Mouse (Mus musculus) heart, adult 2 months (tissue): ENCODE measurements at regions not wholly inside any gene's neighbourhood (a gene's known extent, or its start where the extent isn't known, plus 50 kb on each side); places are given as distances from the start of the nearest gene placed in this dataset.

Experiments used
- CTCF ChIP-seq: fragments of 200-600 bp; IDR thresholded peaks from 2 replicates; pipeline ENCODE4 v1.8.1; 2022; ENCODE audit warnings: antibody characterized with exemption, mild to moderate bottlenecking, moderate library complexity
- POLR2A ChIP-seq: fragments of 200-500 bp; IDR thresholded peaks from 2 replicates; pipeline ENCODE4 v1.6.1; 2011; ENCODE audit warnings: mild to moderate bottlenecking, low read depth, low read length, control low read depth; ENCODE audit not compliant: insufficient read depth

- TF ChIP-seq POLR2A (no peak), CTCF (no peak)
These were observed 285.8 kb upstream of the Auts2 start for GRCm38 (mm10) chr5:132828993-132829392.
